Mouse (Mus musculus): ENCODE measurements around the gene Acadvl.

DNA sequence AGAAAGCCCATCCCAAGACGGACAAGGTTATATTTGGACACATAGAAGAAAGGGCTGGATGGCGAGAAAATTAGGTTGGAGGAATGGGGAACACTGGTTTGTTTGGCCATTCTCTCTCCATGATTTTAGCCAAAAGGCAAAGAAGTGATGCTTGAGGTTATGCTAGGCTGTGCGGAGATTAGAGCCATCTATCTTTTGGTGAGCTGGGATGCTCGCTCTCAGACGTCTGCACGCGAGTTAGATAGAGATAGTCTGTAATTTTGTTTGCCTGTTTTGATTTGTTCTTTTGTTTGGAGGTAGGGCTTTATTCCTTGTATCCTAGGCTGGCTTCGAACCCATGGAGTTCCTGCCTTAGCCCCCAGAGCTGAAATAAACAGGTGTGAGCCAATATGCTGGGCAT is 14.1 kb downstream of the Acadvl start:
- TF ChIP-seq CTCF (IDR thresholded peaks at IDR 0.05; ENCODE audit: control insufficient read depth, insufficient read depth, insufficient read length) (no peak), FOSL1 (IDR thresholded peaks at IDR 0.05; ENCODE audit: insufficient read depth, low read length, poor library complexity, severe bottlenecking) (no peak), MYOD1 (IDR thresholded peaks at IDR 0.05; ENCODE audit: control insufficient read depth, insufficient read length, low read depth) (no peak), CEBPB (IDR thresholded peaks at IDR 0.05; ENCODE audit: low read depth) (no peak), USF1 (IDR thresholded peaks at IDR 0.05; ENCODE audit: low read depth) (no peak)

Measured in C2C12 (cell line).